Mouse (Mus musculus) layer of hippocampus, postnatal 36 days (tissue): ENCODE results near the gene Ces1a. TPM values are rescaled to one million over a fixed set of nuclear protein-coding genes. Genes with fewer than 3 reads are reported as not detected.

Experiments
- DNase-seq, 2 experiments: peaks; one replicate each; pipeline ENCODE4 v3.0.0; 2022
- total RNA-seq, 2 experiments: library from RNA; stranded (reverse); gene quantifications; 2 replicates each; pipeline ENCODE4 v1.2.3; 2021

The Ces1a gene
- total RNA-seq, 2 experiments from 2014 or later: not detected

- DNase-seq: no peak
These were observed 63.6 kb downstream of the Ces1a start for GRCm38 (mm10) chr8:92984376-92984775.

- DNase-seq: no peak
These were observed 65.5 kb downstream of the Ces1a start for GRCm38 (mm10) chr8:92982491-92982890.

- DNase-seq: no peak
These were observed 71.3 kb downstream of the Ces1a start for GRCm38 (mm10) chr8:92976656-92977055.

GRCm38 (mm10) chr8:92972949-92973348 is 75.0 kb downstream of the Ces1a start:
- no peak for DNase-seq

Other genes with a start within 250 kb of the Ces1a start
- gene Mmp2, start 220.9 kb downstream of the Ces1a start, total RNA-seq: 1 to 10 TPM; 4.1 to 5.5 TPM
- 1 to 10 TPM; 8.8 to 9.5 TPM for gene Lpcat2, start 192.9 kb downstream of the Ces1a start, total RNA-seq
- gene Capns2, start 146.8 kb downstream of the Ces1a start, total RNA-seq: 1 to 10 TPM; 1.2 to 2.3 TPM
- gene Slc6a2, start 88.1 kb downstream of the Ces1a start, total RNA-seq: under 1 TPM in 1 of 2 experiments, not detected in 1; 0.18 TPM
- not detected for gene Ces1b, start 31.8 kb upstream of the Ces1a start, total RNA-seq
- gene Ces1c, start 83.1 kb upstream of the Ces1a start, total RNA-seq: not detected
- gene Ces1d, start 149.6 kb upstream of the Ces1a start, total RNA-seq: under 1 TPM in 1 of 2 experiments, not detected in 1; 0.47 TPM
- not detected for gene Ces1e, start 181.4 kb upstream of the Ces1a start, total RNA-seq
- not detected for gene Ces1f, start 231.6 kb upstream of the Ces1a start, total RNA-seq